Mouse (Mus musculus) left cerebral cortex, postnatal 4 days (tissue): ENCODE results near the gene Atl1. TPM values are rescaled to one million over a fixed set of nuclear protein-coding genes. Genes with fewer than 3 reads are reported as not detected.

Experiments used
- DNase-seq: peaks from one replicate; pipeline ENCODE4 v3.0.0-alpha.2; 2022
- intact Hi-C: fragments of 180-260 bp; cut with DNase I; formaldehyde crosslinking; loops from one replicate; pipeline ENCODE4 v1.15.1; 2025
- total RNA-seq, 2 experiments: library from RNA; stranded (reverse); gene quantifications; 2 replicates each; pipeline ENCODE4 v1.2.3; 2021

Atl1 gene
- total RNA-seq, 2 experiments from 2014 or later: 168 to 187 TPM

DNA sequence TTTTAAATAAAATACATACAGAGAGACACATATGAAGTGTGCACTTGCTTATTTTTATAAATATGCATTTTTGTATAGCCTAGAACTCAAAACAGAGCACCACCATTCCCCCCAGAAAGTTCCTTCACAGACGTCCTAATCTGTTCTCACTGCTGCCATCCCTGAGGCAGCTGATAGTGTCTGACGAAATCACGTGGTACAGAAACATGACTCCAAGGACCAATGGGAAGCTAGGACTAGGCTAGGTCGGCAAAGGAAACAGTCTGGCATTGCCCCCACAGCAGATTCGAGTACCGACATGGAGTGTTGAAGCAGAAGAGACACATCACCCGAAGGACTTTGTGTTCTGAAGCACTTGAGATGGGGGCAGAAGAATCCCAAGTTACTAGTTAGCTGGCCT, 34.3 kb downstream of the Atl1 start:
- intact Hi-C loops: no loop called here
- DNase-seq: no peak

DNA sequence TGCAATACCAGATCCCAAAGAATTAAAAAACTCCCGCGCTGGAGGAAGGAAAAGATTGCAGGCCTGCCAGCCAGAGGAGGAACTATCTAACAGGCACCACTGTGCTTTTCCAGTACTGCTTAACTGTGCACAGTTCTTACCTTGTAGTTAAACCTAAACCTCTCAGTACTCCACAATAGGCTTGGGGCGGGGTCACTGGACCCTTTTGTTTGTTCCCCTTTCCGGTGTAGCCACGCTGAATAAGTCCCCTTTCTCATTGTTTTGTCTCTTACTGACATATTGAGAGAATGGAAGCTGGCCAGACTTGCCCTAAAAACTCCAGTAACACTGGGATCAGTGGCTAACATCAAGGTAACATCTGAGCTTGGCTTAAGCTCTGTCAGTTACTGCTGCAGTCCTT, 45.3 kb downstream of the Atl1 start:
- intact Hi-C loops: no loop called here
- DNase-seq: no peak

DNA sequence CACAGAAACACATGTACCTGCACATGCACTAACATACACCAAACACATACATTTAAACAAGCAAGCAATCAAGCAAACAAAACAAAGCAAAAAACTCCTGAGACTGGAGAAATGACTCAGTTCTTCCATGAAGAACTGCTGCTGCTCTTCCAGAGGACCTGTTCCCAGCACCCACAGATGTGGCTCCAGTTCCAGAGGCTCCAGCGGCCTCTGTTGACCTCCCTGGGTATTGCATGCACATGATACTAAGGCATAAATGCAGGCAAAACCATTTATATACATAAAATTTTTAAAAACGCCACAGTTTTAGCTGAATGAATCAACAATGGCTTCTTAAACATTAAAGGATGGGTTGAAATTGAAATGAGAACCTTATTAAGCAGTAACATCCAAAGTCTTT, 46.9 kb downstream of the Atl1 start:
- intact Hi-C loops: no loop called here
- peak; percentile 8 for DNase-seq

DNA sequence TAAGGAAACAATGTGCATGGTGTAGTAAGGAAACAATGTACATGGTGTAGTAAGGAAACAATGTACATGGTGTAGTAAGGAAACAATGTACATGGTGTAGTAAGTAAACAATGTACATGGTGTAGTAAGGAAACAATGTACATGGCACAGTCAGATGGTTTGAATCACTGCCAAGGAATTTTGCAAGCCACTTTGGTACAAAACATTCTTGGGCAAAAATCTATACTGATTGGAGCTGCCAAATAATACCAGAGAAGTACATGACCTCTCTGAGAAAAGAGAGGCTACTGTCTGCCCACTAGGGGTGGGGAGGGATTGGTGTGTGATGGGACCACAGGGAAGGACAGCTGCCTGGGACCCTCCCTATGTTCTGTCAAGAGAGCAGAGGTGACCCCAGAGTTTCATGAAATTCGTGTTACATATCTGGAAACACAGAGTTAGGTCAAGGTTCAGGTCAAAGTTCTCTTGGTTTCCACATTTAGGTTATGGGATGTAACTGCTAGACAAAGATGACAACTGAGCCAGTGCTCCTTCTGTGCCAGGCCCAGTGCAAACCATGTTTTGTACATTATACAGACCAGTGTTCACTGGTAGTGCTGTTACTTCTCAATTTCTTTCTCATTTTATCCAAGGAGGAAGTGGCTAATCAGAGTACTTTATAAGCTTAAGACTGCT, 49.4 kb downstream of the Atl1 start:
- intact Hi-C loops: no loop called here

DNA sequence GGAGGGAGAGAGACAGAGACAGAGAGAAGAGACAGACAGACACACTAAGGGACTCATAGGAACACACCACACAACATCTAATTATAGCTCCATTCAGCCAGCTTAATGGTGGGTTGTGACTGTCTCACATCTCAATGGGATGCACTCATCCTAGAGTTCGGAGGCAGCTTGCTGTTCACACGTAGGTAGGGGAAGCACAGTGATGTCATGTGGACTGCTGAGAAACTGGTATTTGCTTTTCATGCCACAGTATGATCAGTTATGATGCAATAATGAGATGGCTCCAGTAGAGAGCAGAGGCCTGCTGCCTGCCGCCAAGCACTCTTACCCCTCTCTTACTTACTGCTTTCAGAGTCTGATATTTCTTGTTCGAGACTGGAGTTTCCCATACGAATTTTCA, 53.4 kb downstream of the Atl1 start:
- intact Hi-C loops: no loop called here

More for the DNA sequence above, 49.4 kb downstream of the Atl1 start:
- no peak for DNase-seq

DNA sequence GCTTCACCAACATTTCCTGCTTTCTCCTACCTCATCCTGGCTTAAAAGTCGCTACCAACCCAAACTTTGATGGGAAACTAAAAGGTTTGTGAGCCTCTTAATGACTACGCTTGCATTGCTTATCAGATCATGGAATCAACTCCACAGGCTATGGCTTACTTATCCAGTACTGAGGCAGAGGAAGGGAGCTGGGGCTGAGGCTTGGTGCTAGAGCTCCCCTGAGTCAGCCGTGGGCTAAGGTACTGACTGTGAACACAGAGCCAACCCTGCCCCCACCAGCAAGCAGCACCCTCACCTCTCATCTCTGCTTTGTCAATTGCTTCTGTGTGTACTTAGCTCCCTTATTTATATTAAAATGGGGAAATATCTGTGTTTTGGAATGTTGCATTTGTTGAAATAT, 55.1 kb downstream of the Atl1 start:
- intact Hi-C loops: no loop called here
- DNase-seq: no peak

More for the DNA sequence above, 53.4 kb downstream of the Atl1 start:
- DNase-seq: no peak

DNA sequence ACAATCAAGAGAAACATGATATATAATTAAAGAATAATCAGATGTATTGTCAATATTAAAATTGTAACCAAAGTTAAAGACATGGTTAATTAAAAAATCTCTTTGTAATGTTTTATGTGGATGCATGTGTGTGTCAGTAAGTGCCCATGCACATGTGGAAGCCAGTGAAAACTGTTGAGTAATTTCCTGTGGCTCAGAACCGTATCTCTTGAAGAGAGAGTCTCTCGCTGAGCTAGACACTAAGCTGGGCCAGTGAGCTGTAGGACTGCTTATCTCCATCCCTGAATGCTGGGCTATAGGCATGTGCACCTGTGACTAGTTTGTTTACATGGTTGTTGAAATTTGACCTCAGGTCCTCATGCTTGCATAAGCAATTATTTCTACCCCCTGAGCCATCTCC, 65.0 kb downstream of the Atl1 start:
- DNase-seq: no peak
- intact Hi-C loops: no loop called here

DNA sequence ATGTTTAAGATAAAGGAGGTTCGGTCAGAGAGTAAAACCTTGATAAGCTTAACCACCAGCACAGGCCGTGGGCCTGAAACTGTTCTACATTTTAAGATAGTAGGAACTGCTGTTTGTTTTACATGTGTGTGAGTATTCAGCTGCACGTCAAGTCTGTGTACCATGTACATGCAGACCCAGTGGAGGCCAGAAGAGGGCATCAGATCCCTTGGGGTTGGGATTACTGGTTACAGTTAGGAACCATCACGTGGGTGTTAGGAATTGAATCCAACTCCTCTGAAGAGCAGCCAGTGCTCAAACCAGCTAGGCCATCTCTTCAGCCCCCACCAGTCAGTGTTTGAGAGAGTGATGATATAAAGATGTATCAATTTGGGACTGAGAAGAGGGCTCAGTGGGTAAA, 70.1 kb downstream of the Atl1 start:
- peak; percentile 33 for DNase-seq
- intact Hi-C loops: no loop called here

DNA sequence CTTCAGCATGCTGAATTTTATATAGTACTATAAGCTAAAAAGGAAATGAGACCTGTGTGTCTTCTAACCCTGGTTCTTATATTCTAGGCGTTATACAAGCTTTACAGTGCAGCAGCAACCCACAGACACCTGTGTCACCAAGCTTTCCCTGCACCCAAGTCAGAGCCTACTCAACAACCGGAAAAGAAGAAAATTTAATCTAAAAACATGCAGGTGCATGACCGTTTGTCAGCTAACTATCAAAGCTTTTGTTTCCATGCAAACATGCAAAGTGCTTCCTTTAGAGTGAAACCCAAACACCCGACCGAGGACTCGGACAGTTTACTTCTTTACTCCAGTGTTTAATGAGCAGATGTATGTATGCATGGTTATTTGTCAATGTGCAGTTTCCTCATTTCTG, 70.7 kb downstream of the Atl1 start:
- no peak for DNase-seq
- intact Hi-C loops: no loop called here

DNA sequence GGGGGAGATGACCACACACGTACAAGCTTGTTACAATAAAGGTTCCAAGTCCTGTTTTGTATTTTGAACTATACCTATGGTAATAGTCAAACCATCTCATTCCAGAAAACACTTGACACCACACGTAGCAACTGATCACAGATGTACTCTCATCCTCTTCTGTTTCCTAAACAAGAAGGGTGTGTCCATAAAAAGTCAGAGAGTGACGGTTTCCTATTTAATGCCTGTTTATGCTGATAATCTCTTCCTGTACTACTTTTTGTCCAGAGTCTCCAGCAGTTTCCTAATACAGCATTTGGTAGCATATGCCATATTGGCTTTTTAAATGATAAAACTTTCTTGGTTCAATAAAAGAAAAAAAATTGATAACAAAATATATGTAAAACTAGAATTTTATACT, 73.2 kb downstream of the Atl1 start:
- no peak for DNase-seq
- intact Hi-C loops: no loop called here

DNA sequence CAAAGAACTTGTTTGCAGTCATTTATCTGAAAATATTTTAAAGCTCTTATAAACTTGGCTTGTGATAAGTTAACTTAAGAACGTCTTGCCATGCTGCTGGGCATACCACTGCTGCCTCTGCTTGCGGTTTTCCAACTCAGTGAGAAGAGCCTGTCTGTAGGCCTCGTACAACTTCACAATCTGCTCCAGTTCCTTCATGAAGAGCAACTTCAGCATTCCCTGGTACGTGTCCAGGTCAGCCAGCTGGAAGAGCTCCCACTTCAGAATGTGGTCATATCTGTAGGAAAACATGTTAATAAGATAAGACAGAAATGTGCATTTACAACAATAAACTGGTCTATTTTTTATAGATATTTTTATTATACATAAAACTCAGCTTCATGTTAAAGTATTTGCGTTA, 73.7 kb downstream of the Atl1 start:
- intact Hi-C loops: no loop called here

DNA sequence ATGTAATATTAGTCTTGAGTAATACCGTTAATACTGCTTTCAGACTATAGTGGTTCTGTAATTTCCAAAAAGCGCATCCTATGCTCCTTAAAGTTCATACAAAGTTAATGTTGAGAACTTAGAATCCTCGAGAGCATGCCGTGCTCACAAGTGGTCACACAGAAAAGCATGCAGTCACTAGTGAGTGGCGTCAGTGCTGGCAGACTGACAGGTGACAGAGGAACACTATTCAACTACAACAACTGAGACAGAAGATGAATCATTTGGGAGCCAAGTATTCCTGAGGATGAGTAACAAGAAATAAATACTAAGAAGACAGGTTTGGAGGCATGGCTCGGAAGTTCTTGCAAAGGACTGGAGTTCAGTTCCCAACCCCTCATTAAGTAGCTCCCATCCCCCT, 74.7 kb downstream of the Atl1 start:
- intact Hi-C loops: no loop called here
- no peak for DNase-seq

More for the DNA sequence above, 73.7 kb downstream of the Atl1 start:
- DNase-seq: no peak

DNA sequence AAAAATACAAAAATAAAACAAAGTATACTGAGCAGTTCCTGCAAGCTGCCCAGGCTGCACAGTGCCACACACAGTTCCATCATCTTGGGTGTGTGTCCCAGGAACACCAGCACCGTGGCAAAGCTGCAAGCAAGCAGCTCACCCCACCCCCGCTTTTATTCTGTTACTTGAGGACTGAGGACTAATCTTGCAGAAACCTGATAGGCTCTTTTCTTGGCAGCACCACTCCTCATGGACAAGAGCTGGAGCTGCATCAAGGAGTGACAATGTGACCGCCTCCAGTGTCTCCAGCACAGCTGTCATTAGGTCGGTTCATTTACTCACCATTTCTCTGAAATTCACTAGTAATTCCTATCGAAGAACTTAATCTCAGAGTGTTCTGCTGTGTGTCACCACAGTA, 75.7 kb downstream of the Atl1 start:
- DNase-seq: peak; percentile 19
- intact Hi-C loops: no loop called here

DNA sequence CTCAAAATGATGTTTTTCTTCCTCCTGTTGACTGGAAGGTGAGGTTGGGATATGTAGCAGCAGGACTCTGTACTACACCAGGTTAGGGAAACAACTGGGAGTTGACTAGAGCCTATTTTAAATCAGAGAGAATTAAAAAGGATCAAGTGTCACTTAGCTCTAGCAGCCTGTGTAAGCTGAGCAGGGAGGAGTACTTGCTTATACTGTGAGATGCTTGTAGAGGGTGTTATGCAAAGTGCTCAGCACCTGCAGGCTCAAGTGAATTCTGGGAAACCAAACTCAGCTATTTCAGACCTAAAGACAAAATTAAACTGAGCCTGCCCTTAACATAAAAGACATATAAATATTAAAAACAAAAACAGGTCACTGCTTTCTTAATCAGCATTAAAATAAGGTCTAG, 81.3 kb downstream of the Atl1 start:
- intact Hi-C loops: no loop called here
- no peak for DNase-seq

DNA sequence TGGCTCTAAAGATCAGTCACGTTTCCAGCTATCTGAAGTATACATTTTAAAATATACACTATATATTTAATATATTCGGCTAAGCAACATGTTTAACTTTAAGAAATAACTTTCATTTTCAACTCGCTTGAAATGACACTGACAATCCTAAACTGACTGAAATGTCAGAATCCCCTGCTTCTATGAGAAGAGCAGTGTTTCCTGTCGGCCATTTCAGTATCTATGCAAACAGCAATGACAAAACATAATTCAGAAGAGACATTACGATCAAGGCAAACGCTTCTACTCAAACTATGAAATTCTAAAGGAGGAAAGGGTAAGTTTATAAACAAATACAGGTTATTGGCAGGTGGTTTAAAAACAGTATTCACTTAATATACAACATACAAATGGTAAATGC, 84.3 kb downstream of the Atl1 start:
- no peak for DNase-seq
- intact Hi-C loops: no loop called here

DNA sequence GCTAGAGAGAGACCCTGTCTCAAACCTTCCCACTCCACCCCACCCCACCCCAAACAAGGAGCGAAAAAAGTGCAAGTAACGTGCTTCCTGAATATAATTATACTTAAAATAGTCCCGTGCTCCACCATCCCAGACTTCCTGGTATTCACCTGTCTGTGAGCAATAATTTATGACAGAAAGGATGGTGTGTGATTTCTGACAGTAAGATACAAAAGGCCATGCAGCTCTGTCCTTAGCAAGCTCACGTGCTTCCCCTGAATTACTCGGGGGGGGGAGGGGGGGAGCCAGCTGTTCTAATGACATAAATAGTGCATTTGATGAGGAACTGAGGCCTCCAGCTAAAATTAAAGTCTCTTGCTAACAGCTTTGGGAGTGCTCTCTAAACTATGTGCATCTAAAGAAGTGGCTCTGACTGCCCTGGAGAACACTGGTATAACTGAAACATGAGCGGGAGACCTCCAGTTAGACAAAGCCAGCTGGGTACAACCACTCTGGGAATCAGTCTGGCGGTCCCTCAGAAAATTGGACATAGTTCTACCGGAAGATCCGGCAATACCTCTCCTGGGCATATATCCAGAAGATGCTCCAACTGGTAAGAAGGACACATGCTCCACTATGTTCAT, 85.1 kb downstream of the Atl1 start:
- intact Hi-C loops: no loop called here
- DNase-seq: no peak

DNA sequence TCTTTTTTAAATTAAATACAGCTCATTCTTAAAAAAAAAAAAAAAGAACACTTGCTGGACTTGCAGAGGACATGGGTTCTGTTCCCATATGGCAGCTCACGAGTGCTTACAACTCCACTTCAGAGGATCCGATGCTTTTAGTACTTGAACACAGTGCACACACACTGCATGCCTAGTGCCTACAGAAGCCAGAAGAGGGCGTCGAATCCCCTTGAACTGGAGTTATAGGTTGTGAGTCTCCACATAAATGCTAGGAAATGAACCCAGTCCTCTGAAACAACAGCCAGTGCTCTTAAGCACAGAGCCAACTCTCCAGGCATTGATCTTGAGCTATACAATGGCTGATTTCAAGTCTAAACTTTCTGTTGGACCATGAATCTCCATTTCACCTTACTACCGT, 90.5 kb downstream of the Atl1 start:
- intact Hi-C loops: no loop called here
- DNase-seq: no peak

DNA sequence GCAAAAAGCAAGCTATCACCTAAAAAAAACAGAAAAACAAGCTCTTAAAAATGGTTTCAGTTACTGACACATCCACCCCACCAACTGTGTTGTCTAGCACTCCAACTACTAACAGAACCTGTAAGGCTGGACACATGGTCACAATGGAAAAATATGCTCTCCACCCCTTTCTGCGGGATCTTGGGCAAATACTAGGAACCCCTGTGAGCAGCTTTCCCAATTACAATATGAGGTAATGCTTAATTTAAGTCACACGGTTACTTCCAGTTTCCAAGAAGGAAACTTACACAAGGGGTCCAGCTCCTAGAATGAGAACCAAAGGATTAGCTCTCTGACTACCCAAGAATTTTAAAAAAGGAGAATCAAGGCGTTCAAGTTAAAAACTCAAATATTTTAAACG, 93.1 kb downstream of the Atl1 start:
- intact Hi-C loops: loop anchor here (5.0 kb wide), 1 partner anchor 782 kb away; no protein-coding TSS in a partner anchor
- no peak for DNase-seq

DNA sequence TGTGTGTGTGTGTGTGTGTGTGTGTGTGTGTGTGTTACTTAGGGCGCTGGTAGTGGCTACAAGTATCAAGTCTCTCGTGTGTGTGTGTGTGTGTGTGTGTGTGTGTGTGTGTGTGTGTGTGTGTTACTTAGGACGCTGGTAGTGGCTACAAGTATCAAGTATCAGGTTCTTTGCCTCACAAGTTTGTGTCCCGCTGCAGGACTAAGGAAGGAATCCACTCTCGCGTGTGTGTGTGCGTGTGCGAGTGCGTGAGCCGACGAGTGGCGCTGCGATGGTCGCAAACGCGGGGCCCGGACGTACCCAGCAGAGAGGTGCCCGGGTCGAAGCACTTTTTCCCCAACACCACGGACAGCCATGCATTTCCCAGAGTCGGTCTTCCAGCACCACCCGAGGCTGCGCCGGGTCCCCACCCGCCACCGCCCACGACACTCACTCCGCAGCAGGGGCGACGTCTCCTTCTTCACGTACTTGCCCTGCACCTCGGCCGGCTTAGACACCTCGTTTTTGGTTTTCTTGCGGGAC, 93.9 kb downstream of the Atl1 start:
- intact Hi-C loops: loop anchor here (5.0 kb wide), 1 partner anchor 781 kb away; no protein-coding TSS in a partner anchor
- peak; percentile 17 for DNase-seq

DNA sequence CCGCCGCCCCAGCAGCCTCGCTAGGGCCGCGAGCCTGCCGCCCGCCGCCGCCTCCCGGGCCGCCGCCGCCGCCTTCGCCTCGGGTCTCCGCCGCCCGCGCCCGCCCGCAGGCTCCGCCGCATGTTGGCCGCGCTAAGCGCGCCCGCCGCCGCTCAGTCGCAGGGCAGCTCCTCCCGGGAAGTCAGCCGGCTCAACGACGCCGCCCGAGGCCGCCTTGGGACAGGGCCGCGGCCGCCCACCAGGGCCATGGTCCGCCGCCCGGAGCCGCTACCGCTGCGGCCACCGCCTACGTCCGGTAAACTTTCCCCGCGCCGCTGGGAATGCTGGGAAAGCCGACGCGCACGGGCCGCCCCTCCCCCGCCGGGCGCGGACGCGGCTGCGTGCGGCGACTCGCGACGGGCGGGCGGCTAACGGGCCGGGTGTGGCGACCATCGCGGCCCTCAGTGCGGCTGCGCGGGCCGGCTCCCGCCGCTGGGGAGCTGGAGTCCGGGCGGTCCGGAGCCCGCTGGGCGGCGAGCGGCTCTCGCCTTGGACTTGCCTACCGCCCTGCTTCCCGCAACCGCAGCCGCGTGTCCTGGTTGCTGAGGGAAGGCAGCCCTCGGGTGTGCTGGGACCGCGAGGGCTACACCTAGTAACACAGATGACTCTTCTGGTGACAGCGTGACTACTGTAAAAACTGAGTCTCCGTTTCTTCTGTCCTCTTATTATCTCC, 94.5 kb downstream of the Atl1 start, which contains the start of gene Sav1:
Gene Sav1, minus strand, starts transcription at position 217 of the 712 bp plus-strand sequence.
- intact Hi-C loops: loop anchor here (5.0 kb wide), 1 partner anchor 780 kb away; no protein-coding TSS in a partner anchor
- peak; percentile 81 for DNase-seq

DNA sequence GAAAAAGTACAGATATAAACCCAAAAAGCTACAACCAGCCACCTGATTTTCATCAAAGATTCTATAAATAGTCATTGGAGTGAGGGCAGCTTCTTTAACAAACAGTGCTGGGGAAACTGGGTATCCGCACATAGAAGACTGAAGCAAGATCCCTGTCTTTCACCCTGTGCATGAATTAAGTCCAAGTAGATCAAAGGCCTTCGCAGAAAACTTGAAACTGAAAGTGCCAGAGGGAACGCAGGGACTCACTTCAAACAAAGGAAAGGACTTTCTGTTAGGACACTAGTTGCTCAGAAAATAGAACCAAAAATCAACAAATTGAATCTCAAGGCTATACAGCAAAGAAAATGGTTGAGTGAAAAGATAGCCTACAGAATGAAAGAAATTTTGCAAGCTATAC, 103.0 kb downstream of the Atl1 start:
- no peak for DNase-seq
- intact Hi-C loops: no loop called here
